Mouse (Mus musculus) kidney, adult 11 months (tissue): ENCODE results near the gene Pkp4.

Experiments
- DNase-seq: peaks from one replicate; pipeline ENCODE4 v3.0.0; 2022

The Pkp4 gene

DNA sequence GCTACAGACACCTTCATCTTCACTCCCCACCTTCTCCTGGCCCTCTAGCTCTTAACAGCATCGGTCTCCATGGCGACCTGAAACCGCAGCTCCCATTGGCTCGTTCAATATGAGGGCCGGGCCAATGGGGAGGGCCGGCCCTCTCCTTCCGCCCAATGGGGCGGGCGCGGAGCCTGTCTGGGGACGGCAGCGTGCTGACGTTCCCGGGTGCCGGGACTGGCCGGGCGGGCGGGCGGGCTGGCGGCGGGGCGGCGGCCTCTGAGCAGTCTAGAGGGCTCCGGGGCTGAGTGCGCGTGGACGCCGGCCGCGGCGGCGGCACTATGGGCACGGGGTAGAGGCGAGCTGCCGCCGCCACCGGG lies at the start of gene Pkp4, which contains the start of gene Ccdc148:
TSS of gene Pkp4 (plus strand) at position 246 of the 359 bp plus-strand sequence.
TSS of gene Ccdc148 (minus strand) at position 79 of the 359 bp plus-strand sequence.
- peak; percentile 96 for DNase-seq

DNA sequence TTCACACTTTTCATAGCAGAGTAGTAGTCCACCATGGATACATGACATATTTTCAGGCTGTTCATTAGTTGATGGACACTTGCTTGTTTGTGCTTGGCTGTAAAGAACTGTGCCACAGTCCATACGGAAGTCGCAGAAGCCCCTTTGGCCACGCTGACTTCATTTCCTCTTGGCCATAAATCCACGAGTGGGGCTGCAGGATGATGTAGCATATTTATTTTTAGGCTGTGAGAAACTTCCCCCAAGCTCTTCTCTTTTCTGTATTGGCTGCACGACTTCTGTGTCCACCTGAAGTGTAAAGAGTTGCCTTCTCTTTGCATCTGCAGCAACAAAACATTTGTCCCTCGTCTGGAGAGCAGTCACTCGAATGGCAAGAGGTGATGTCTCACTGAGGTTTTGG lies 31.6 kb upstream of the Pkp4 start:
- no peak for DNase-seq

GRCm38 (mm10) chr2:59129821-59130220 lies 30.8 kb upstream of the Pkp4 start:
- no peak for DNase-seq

GRCm38 (mm10) chr2:59131044-59131443 lies 29.6 kb upstream of the Pkp4 start:
- DNase-seq = no peak

DNA sequence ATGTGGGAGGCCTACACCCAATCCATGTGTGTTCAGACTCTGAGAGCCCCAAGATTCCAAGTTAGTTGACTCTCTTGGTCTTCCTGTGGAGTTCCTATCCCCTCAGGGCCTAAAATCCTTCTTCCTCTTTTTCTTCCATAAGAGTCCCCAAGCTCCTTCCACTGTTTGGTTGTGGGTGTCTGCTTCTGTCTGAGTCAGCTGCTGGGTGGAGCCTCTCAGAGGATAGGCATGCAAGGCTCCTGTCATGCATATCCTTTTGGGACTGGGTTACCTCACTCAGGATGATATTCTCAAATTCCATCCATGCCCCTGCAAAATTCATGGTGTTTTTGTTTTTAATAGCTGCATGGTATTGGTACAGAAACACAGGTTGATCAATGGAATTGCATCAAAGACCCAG lies 5.2 kb upstream of the Pkp4 start:
- no peak for DNase-seq

DNA sequence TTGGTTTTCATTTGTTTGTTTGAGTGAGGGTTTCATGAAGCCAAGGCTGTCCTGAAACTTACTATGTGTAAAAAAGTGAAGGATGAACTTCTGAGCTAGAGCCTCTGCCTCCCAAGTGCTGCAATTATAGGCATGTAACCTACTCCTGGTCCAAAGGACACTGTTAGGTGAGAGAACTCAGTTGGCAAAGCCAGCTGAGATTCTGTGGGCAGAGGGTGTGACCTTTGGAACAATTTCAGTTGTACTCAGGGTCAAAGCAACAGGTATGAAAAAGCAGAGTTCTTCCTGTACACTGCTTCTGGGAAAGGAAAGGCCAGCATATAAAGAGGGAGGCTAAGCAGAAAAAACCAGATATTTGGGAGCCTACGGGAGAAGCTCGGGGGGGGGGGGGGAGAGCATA lies 2.5 kb upstream of the Pkp4 start:
- DNase-seq = peak; percentile 87

- DNase-seq = peak; percentile 67
Measured at GRCm38 (mm10) chr2:59159961-59160604, 567 bp upstream of the Pkp4 start.

GRCm38 (mm10) chr2:59161021-59161440 lies 381 bp downstream of the Pkp4 start:
- no peak for DNase-seq

- DNase-seq = peak; percentile 81
Measured at GRCm38 (mm10) chr2:59161441-59162284, 1.0 kb downstream of the Pkp4 start.

GRCm38 (mm10) chr2:59162285-59162600 lies 1.6 kb downstream of the Pkp4 start:
- DNase-seq = no peak

DNA sequence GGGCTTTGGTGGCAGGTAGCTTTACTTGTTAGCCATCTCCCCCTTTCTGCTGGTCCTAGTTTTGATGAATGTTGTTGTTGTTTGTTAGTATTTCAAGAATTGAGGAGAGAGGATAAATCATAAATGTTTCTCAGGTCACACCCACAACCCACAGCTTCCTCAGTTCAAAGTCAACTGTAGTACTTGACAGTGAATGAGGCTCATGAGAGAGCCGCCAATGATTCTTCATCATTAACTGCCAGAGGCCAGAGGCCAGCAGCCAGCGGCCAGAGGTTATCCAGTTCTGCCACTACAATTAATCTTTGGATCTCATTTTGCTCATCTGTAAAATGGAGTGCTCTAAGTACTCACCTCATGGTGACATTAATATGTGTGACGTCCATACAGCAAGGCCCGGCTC lies 6.3 kb downstream of the Pkp4 start:
- DNase-seq = no peak

DNA sequence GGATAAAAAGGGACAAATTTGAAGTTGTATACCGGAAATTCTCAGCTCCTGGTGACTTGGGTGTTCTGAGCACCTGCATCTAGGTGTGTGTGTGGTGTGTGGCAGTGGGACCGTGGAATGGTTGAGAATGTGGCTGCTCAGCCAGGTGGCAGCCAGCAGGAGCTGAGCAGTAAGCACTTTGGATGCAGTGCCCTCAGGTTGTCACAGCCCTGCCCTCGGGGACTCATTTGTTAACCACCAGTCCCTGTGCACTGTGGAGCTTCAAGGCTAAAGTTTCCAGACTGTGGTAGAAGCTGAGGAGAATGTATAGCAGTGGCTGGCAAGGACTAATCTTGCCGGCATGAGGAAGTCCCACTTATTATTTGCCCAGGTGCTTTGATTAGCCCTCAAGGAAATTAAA lies 7.2 kb downstream of the Pkp4 start:
- no peak for DNase-seq

- peak; percentile 66 for DNase-seq
Measured at GRCm38 (mm10) chr2:59169572-59170207, 9.0 kb downstream of the Pkp4 start.

GRCm38 (mm10) chr2:59170208-59170589 lies 9.5 kb downstream of the Pkp4 start:
- DNase-seq = no peak

- no peak for DNase-seq
Measured at GRCm38 (mm10) chr2:59170593-59170992, 9.9 kb downstream of the Pkp4 start.

- DNase-seq = no peak
Measured at GRCm38 (mm10) chr2:59171533-59171932, 10.9 kb downstream of the Pkp4 start.

- DNase-seq = peak; percentile 65
Measured at GRCm38 (mm10) chr2:59175926-59176325, 15.3 kb downstream of the Pkp4 start.

- DNase-seq = no peak
Measured at GRCm38 (mm10) chr2:59178191-59178590, 17.5 kb downstream of the Pkp4 start.

DNA sequence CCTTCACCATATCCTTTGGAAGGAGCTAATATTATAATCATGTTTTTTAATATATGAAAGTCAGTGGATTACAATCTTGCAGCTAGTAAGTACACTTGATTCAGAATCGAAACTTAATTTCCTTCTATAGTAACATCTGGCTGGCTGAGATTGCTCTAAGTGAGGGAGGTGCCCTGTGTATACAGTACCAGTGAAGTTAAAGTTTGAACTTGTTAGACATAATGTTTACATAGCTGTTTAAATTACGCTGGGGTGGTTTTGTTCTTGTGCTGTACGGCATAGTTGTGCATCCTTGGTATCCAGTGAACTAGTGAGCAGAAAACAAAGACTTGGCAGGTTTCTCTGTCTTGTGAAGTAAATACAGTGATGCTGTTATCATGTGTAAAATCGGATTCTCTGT lies 18.3 kb downstream of the Pkp4 start:
- no peak for DNase-seq

DNA sequence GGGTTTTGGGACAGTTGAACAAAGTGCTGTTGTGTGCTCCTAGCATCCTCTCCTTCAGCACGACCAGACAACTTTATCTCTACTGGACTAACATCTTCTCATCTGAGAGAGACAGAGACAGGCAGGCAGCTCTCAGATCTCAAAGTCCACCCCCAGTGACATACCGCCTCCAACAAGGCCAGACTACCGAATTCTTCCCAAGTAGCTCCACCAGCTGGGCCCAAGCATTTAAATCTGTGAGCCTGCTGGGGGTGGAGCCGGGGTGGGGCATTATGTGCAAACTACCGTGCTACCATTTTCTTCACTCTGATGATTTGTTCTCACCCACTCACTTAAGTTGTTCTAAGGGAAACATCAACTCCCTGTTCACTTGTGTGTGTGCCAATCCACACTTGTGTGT lies 18.8 kb downstream of the Pkp4 start:
- no peak for DNase-seq

DNA sequence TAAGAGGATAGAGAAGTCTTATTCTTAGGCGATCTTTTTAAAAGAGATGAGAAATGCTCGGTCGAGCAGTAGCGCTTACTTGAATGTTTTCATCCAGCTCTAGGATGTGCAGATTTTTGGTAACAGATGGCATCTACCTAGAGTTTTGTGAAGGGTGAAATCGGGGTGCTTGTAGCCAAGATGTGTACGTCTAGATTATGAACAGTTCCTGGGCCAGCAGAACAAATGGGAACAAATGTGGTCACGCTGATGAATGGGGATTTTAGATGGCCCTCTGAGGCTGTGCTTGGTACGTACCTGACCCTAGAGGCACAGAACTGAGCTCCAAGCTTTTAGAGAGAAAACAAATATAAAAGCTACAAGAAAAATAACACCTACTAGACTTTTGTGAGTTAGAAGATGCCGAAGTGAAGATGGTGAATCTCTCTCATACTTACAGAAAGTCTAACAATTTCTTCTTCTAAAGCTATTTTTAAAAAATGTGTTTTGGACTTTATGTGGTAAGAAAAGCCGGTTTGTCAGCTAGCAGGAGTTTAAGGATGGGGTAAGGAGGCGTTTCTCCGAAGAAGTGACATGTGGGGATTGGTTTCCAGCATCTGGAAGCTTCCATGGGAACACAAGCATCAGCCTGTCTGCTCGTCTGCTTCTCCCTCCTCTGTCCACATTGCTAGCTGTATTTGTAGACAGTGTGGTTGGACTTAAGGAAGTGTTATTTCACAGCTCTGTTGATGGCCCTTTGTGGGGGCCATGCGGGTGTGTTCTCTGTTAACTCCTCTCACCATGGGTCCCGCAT lies 20.9 kb downstream of the Pkp4 start:
- DNase-seq = peak; percentile 2

GRCm38 (mm10) chr2:59183541-59183940 lies 22.9 kb downstream of the Pkp4 start:
- no peak for DNase-seq
